Mouse (Mus musculus) v-Abl transformed pro-B cells (cell line): ENCODE data around the gene Samd4b.

ENCODE experiments used
- in situ Hi-C, 2 experiments: fragments of 400-800 bp; cut with MboI; formaldehyde crosslinking; loops; one replicate each; pipeline ENCODE4 v1.15.1; 2025; ENCODE audit not compliant: unreplicated experiment in 2 of 2

The Samd4b gene

DNA sequence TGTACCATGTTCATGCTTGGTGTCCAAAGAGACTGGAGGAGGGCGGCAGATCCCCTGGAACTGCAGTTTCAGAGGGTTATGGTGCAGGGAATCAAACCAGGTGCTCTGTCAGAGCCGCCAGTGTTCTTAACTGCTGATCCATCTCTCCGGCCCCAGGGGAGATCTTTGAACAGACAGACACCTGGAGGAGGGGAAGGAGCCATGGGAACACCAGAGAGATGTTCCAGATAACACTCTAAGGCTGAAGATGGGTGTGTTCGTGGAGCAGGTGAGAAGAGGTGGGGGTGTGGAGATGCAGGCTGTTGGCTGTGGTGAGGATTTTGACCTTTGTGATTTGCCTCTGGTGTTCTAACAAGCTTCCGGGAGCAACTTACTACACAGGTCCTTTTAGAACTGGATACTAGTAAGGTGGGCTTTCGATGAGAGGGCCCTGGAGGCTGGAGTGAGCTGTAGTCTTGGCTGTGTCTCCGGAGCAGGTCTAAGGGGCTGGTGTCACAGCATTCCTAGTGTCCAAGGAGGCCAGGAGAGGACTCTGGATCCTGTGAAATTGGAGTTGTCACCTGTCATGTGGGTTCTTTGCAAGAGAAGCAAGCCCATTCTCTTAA is 224.0 kb downstream of the Samd4b start:
- in situ Hi-C loops: loop anchor here in 1 of 2 experiments (10.0 kb wide), 2 partner anchors 61 to 221 kb away; partner anchors contain the start of genes Gmfg, Pak4 and Samd4b

DNA sequence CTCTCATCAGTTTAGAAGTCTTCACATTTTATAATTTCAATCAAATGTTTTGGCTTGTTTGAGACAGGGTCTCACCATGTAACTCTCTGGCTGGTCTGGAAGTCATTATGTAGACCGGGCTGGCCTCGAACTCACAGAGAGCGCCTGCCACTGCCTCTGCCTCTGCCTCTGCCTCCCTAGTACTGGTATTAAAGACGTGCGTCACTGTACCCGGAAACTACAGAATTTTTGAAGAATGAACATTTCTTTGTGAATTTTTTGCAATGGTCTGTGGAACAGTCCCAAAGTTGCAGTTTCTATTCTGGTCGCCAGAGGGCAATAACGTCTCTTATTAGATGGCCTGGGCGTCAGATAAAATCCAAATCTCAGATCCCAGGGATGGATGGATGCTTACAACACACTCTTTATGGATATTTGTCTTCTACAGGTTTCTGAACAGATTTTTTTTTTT is 224.8 kb downstream of the Samd4b start:
- in situ Hi-C loops: loop anchor here in 1 of 2 experiments (10.0 kb wide), 2 partner anchors 62 to 222 kb away; partner anchors contain the start of genes Gmfg, Pak4 and Samd4b

DNA sequence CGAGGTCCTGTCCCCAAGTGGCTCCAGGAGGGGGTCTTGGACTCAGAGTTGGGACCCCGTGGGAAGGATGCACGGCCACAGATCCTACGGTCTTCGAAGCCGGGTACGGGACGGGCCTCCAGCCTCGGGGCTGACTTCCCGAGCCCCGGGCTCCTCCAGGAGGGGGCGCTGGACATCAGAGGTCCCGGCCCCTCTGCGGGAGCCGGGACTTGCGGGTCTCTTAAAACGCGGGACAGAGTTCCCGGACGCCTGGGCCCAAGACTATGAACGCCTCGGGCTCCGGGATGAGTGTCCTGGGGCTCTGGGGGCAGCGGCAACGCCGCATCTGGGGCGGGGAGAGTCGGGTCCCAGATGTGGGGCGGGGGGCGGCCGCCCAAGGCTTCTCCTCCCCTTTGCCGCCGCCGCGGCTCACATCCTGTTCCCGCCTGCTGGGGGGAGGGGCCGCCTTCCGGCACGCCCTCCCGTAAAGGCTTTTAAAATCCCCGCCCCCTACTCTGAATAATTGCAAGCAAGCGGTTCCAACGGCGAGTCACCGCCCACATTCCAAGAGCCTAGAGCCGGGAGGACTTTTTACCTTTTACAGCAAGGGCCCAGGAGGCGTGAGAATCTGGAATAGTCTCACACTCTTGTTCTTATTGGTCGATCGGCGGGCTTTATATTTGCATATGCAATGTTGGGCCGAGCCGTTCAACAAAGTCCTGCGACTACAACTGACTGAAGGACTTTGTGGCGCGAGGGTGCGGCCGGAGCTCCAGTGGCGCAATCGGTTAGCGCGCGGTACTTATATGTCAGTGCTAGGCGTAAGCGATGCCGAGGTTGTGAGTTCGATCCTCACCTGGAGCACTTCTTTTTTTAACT is 225.5 kb downstream of the Samd4b start, which contains the start of gene Plekhg2:
Plekhg2 (minus strand) TSS at position 349 of the 858 bp plus-strand sequence.
- in situ Hi-C loops: loop anchor here in 1 of 2 experiments (10.0 kb wide), 2 partner anchors 62 to 222 kb away; partner anchors contain the start of genes Gmfg, Pak4 and Samd4b

DNA sequence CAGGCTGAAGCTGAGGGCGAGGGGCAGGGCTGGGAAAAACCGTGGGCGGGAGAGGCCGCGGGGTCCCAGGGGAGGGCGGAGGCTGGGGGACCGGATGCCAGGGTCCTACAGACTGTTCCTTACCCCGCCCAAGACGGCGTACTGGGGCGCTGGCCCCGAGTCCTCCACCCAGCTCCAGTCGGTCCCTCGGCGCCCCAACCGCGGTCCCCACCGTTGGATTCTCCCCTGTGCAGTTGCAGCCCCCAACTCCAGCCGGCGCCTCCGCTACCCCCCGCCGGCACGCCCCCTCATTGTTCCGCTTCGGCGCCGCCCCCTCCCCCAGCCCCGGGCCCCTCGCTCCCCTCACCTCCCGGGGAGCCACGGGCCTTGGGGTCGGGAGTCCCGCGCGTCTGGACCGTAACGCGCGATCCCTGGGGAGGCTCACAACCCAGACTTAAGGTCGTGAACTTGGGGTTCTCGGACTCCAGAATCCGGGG is 226.4 kb downstream of the Samd4b start:
- in situ Hi-C loops: loop anchor here in 1 of 2 experiments (10.0 kb wide), 2 partner anchors 63 to 223 kb away; partner anchors contain the start of genes Gmfg, Pak4 and Samd4b

DNA sequence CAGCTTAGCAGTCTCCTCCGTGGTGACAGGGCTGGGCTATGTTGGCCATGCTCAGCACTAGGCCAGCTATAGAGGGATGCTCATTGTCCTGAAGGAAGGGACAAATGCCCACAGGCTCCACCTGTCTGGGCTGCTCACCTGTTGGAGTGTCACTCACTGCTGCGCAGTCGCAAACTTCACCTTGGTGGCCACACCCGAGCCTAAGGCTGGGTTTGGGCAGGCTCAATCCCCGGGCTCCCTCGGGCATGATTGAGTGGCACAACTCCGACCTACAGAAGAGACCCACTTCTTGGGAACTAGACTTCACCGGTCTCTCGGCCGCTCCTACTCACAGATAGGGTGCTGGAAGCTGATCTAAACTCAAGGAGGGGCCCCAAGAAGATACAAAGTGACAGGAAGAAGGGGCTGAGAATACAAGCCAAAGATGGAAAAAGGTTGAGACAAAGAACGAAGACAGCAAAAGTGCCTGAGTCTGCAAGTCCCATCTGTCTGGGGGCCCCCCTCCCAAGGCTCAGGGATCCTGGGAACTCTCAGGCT is 226.9 kb downstream of the Samd4b start:
- in situ Hi-C loops: loop anchor here in 1 of 2 experiments (10.0 kb wide), 2 partner anchors 64 to 224 kb away; partner anchors contain the start of genes Gmfg, Pak4 and Samd4b

DNA sequence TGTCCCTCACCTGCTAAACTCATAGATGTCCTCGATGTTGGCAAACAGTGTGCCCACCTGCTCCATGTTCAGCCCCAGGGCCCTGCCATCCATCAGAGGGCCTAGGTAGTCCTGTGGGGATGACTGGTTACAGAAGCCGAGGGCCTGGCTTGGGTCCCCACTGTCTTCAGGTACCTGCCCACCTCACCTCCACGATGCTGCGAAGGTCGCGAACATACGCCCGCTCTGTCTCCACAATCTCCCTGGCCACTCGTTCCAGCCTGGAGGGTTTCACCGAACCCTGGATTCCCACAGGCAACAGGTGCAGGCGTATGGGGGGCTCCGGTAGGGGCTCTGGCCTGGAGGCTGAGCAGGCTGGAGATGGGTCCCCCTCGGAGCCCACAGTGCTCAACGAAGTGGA is 227.9 kb downstream of the Samd4b start:
- in situ Hi-C loops: loop anchor here in 1 of 2 experiments (10.0 kb wide), 2 partner anchors 65 to 225 kb away; partner anchors contain the start of genes Gmfg, Pak4 and Samd4b

DNA sequence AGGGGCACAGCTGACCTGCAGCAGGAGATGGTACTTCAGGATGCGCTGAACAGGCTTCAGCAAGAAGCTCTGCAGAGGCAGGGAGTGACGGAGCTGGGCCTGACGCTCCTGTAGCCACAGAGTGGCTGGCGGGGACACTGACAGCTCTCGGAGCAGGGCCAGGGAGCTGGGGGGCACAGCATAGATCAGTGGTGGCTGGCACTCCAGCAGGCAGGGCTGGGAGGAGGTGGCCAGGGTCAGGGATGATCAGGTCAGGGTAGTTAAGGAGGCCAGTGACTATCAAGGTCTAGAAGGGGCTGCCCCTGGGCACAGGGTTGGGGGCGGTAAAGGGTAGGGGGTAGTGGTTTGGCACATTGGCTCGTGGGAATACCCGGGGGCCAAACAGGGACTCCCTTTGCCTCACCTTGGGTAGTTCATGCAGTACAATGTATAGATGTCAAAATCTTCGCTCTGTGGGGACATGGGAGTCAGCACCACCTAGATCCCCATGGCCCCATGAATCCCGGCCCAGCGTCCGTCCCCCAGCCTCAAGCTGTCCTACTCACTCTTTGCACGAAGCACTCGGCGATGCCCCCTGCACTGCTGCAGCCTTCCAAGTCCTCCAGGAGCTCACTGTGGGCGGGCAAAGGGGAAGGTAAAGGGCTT is 229.5 kb downstream of the Samd4b start:
- in situ Hi-C loops: no loop called here

DNA sequence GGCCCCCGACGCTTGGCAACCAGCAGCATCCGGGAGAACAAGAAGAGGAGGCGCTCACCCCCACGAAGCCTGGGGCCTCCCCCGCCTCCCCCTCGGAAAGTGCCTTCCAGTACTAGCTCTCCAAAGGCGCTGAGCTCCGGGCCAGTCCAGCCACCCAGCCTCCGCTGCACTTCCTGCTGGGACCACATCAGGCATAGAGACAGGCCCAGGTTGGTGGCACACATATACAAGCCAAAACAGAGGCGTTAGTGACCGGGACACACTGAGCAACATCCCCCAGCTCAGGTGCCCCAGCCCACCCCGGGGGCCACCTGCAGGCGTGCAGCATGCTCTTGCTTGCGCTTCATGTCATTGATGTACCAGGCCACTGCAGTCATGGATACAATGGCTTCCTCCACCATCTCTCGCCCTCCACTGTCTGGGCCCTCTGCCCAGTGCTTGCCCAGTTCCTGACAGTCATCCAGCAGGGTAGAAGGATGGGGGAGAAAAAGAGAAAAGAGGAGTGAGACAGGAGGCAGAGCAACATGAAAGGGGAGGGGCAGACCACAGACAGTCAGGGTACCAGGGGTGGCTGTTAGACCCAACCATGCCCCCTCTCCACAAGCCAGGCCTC is 230.2 kb downstream of the Samd4b start:
- in situ Hi-C loops: no loop called here

DNA sequence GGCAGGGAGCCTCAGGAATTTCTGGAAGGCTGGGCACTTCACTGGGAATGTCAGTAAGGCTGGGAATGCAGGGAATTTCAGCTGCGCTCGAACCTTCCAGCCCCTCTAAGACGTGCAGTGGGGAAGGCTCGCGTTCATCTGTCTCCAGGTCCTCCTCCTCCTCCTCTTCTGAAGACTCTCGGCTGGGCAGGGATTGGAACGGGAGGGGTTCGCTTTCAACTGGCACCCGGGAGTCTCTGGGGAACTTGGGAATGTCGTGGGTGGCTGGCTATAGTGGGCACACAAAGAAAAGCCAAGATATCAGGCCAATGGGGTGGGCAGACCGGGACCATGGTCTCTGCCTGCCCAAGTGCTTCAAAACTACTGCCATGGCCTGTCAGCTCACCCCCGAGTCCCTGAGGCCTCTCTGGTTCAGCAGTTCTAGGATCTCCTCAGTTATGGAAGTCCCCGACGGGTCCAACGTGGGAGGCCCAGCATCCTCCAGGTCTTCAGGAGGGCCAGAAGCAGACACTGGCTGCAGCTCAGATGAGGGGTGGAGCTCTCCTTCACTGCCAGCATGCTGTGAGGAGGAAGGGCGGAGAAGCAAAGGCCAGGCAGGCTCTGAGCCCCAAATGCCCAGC is 235.4 kb downstream of the Samd4b start:
- in situ Hi-C loops: no loop called here

DNA sequence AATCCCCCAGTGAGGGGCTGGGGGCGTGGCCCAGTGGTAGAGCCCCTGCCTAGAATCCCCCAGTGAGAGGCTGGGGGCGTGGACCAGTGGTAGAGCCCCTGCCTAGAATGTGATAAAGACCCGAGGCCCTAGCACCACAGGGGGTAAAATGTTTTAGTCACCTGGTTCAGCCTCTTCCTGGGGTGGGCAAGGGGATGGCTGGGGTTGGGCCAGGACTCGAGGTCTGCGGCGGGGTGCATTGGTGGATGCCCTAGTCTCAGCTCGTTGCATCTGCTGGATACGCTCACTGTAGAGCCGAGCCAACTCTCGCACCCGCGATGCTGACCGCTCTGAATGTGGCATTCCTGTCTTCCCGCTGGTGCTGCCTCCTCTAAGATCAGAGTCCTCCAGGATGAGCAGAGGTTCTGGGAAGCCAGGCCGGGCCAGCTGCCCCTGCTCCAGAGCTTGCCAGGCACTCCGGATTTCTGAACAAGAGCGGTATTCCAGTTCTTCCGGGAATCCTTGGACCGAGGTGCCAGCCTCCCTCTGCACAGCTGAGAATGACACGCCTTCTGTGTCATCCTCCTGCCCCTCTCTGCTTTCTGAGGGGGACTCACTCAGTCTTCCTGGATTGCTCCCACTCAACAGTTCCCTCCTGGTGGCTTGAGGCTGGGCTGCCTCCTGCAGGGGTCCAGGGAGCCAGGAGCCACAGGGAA is 236.2 kb downstream of the Samd4b start:
- in situ Hi-C loops: no loop called here

DNA sequence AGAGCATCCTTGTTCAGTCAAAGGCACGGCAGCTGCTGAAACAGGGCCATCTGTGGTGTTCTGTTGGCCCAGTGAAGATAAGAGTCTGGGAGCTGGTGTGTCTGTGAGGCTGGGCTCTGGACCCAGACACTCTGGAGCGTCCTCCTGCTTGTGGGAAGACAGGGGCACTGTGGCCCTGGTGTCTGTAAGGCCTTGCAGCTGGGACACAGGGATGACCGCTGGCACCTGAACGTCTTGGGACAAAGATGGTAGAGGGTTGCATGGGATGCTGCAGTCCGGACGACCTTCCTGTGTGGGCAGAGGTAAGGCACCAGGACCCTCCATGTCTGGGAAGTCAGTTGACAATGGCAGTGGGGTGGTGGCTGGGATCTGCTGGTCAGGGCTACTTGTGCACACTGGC is 237.7 kb downstream of the Samd4b start:
- in situ Hi-C loops: no loop called here

DNA sequence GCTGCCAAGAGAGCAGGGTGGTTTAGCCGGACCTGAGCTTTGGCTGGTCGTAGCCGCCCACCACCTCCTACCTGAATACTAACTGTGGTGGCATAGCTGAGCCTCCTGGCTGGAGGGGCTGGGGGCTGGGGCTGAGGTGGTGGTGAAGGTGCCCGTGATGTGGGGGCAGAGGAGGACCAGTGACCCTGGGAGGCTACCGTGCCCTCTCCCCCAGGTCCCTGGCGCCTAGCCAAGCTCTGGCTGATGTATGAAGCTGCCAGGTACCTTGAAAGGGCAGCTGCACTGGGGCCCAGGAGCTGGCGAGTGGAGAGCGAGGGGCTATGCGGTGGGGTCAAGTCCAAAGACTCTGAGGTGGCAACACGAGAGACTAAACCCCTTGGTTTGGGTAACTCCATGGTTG is 238.1 kb downstream of the Samd4b start:
- in situ Hi-C loops: no loop called here

DNA sequence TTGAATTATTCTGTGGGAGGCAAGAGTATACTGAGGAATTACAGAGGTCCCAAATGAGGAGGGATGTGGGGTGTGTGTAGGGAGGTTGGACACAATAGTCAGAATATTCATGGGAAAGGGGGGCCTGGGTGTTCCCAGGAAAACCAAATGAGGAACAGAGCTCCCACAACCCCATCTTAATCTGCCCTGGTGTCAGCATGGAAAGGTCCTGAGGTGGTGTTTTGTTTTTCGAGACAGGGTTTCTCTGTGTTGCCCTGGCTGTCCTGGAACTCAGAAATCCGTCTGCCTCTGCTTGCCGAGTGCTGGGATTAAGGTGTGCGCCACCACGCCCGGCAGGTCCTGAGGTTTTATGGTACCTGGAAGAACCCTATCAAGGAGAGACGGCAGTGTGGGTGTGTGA is 239.5 kb downstream of the Samd4b start:
- in situ Hi-C loops: no loop called here

DNA sequence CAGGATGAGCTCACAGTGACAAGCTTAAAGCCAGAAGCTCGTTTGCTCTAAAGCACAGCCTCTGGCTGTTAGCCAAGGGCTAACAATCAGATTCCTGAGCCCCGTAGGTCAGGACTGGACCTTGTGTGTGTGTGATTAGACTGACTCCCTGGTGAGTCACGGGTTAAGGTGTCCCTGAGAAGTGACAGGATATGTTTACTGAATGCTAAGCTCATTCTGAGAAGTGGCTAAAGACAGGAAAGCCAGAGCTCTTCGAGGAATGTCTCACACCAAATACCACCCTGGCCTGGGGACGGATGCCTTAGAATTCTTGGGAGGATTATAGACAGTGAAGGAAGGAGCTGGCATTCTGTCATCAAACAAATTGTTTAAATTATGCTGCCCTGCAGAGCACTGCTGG is 240.0 kb downstream of the Samd4b start:
- in situ Hi-C loops: no loop called here

DNA sequence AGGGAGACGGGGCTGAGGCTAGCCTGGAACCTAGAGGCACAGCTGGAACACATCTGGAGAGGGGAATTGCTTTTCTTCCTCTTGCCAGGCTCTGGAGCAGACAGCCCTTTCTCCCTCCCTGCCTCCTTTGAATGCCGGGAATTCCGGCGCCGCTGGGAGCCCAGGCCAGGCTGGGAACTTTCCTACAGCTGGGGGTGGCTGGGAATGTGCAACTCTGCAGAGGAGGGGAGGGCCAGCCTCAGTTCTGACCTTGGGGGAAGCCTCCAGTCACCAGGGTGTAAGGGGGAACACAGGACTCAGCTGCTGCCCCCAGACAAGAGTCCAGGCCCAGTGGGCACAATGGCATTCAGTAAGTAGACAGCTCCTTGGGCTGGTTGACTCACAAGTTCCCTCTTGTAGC is 241.0 kb downstream of the Samd4b start:
- in situ Hi-C loops: no loop called here

DNA sequence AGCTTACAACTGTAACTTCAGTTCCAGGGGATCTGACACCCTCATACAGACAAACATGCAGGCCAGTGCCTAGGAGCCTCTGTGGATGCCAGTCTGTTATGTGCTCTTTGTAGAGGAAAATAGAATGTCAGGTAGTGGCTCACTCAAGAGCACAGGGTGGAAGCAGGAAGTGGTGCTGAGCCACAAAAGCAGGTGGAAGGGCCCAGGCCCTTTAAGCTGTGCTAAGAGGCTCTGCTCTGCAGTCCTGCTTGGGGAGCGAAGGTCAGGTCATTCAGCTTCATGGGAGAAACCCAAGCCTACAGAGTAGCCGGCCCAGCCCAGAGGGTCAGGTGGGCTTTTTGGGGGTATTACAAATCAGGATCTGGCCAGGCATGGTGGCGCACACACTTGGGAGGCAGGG is 242.7 kb downstream of the Samd4b start:
- in situ Hi-C loops: no loop called here

DNA sequence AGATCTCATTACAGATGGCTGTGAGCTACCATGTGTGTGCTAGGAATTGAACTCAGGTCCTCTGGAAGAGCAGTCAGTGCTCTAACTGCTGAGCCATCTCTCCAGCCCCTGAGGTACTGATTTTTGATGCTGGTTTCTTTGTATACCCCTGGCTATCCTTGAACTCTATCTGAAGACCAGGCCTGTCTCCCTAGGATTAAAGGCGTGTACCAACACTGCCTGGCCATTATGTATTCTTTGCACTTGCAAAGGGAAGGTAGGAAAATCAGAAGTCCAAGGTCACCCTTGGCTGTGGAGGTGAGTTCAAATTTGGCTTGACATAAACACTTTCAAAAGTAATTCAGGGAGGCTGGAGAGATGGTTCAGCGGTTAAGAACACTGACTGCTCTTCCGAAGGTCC is 243.3 kb downstream of the Samd4b start:
- in situ Hi-C loops: no loop called here

DNA sequence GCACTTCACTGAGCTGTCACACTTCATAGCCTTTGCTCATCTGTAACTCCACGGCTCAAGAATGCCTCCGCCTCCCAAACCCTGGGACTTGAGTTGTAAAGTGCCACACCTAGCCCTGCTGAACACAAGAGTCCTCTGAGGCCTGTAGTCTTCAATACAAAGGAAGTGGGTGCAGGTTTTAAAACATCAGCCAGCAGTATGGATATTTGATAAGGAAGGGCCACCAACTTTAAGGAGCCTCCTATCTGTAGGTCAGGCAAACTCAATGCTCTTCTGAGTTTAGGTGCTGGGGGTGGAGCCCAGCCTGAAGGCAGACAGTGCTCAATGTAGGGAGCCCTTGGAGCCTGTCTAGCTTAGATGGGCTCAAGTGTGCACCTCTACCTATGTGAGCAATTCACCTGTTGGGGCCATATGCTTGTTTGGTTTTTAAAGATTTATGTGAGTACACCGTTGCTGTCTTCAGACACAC is 243.8 kb downstream of the Samd4b start:
- in situ Hi-C loops: no loop called here

DNA sequence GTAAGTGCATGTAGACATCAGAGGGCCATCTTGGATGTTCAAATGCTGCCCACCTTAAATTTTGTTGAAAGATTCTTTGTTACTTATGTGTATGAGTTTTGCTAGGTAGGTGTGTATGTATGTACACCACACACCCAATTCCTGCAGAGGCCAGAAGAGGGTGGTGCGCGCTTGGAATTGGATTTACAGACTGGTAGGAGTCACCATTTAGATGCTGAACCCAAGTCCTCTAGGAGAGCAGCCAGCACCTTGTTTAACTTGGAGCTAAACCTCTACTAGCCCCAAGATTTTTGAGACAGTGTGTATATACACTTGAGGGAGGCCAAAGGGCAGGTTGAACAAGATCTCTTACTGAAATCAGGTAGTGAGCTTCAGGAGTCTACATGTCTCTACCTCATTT is 244.7 kb downstream of the Samd4b start:
- in situ Hi-C loops: no loop called here
